Mouse (Mus musculus): ENCODE measurements around the gene Ripor3. TPM values are rescaled to one million over a fixed set of nuclear protein-coding genes. Genes with fewer than 3 reads are reported as not detected.

The Ripor3 gene
- total RNA-seq, 2 experiments from 2014 or later: 3.2 to 4.6 TPM

- peak; percentile 98 for DNase-seq
Observed at GRCm38 (mm10) chr2:167931985-167932726, 78.3 kb downstream of the Ripor3 start, which contains the start of gene Ptpn1. TSS of gene Ptpn1 (plus strand) at chr2:167932057.

DNA sequence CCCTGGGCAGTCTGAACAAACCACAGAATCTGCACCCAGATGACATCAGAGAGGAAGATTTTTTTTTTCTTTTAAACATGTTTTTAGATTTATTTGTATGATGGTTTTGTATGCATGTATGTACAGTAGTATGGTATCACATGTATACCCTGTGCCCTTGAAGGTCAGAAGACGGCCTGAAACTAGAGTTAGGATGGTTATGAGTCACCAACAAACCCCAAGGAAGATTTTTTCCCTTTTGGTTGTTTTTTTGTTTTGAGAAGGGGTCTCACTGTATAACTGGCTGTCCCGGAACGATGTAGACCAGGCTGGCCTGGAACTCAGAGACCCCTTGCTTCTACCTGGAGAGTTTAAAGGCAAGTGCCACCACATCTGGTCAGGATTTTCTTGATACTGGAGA, 79.4 kb downstream of the Ripor3 start:
- no peak for DNase-seq

Other genes starting within 250 kb of the Ripor3 start
- gene Ptpn1, start 78.6 kb downstream of the Ripor3 start, total RNA-seq (2021): 10 to 100 TPM; 43.1 to 50.2 TPM
- gene Pard6b, start 70.4 kb upstream of the Ripor3 start, total RNA-seq (2021): 1 to 10 TPM; 2.1 to 2.3 TPM
- 10 to 100 TPM; 47.6 to 66.2 TPM for gene Adnp, start 196.5 kb upstream of the Ripor3 start, total RNA-seq (2021)
- gene Gm20716, start 219.7 kb upstream of the Ripor3 start, total RNA-seq (2021): 10 to 100 TPM; 21.9 to 24.6 TPM
- gene Dpm1, start 220.0 kb upstream of the Ripor3 start, total RNA-seq (2021): 100 to 1,000 TPM; 102 to 112 TPM
- gene Mocs3, start 220.0 kb upstream of the Ripor3 start, total RNA-seq (2021): 10 to 100 TPM; 10.1 to 15.2 TPM

Measured in adrenal gland, postnatal 10 days (tissue).